Mouse (Mus musculus): ENCODE measurements around the gene Olfr985. TPM values are rescaled to one million over a fixed set of nuclear protein-coding genes. Genes with fewer than 3 reads are reported as not detected.

Gene Olfr985
- not detected for total RNA-seq (2021)

GRCm38 (mm10) chr9:40130084-40130483, at the start of gene Olfr985:
TSS of gene Olfr985 (minus strand) at chr9:40130184.
- intact Hi-C loops (cut with DNase I) = no loop called here
- DNase-seq (ENCODE audit: low spot score in 2 of 2) = no peak

GRCm38 (mm10) chr9:40177017-40177416, 47.0 kb upstream of the Olfr985 start:
- no peak for DNase-seq (ENCODE audit: low spot score in 2 of 2)

GRCm38 (mm10) chr9:40166446-40166845, 36.5 kb upstream of the Olfr985 start:
- peak in 1 of 2 experiments; percentile 4 for DNase-seq (ENCODE audit: low spot score in 2 of 2)
- intact Hi-C loops (cut with DNase I) = no loop called here

More at GRCm38 (mm10) chr9:40177017-40177416, 47.0 kb upstream of the Olfr985 start:
- intact Hi-C loops (cut with DNase I) = no loop called here

GRCm38 (mm10) chr9:40155118-40155644, 25.2 kb upstream of the Olfr985 start:
- DNase-seq (ENCODE audit: low spot score in 2 of 2) = no peak
- intact Hi-C loops (cut with DNase I) = no loop called here

GRCm38 (mm10) chr9:40141544-40141943, 11.6 kb upstream of the Olfr985 start:
- intact Hi-C loops (cut with DNase I) = no loop called here
- DNase-seq (ENCODE audit: low spot score in 2 of 2) = no peak

GRCm38 (mm10) chr9:40139484-40139883, 9.5 kb upstream of the Olfr985 start:
- intact Hi-C loops (cut with DNase I) = no loop called here
- DNase-seq (ENCODE audit: low spot score in 2 of 2) = no peak

- intact Hi-C loops (cut with DNase I) = no loop called here
- DNase-seq (ENCODE audit: low spot score in 2 of 2) = no peak
Measured at GRCm38 (mm10) chr9:40136987-40137688, 7.2 kb upstream of the Olfr985 start.

- intact Hi-C loops (cut with DNase I) = no loop called here
- DNase-seq (ENCODE audit: low spot score in 2 of 2) = no peak
Measured at GRCm38 (mm10) chr9:40130556-40130955, 572 bp upstream of the Olfr985 start.

- intact Hi-C loops (cut with DNase I) = loop anchor here (10.0 kb wide), 1 partner anchor 278 kb away; no protein-coding TSS in a partner anchor
- no peak for DNase-seq (ENCODE audit: low spot score in 2 of 2)
Measured at GRCm38 (mm10) chr9:40117287-40117659, 12.7 kb downstream of the Olfr985 start.

GRCm38 (mm10) chr9:40116645-40117286, 13.2 kb downstream of the Olfr985 start:
- intact Hi-C loops (cut with DNase I) = loop anchor here (10.0 kb wide), 1 partner anchor 278 kb away; no protein-coding TSS in a partner anchor
- peak; percentile 9 to 73 for DNase-seq (ENCODE audit: low spot score in 2 of 2)

- intact Hi-C loops (cut with DNase I) = loop anchor here (10.0 kb wide), 1 partner anchor 281 kb away; no protein-coding TSS in a partner anchor
- no peak for DNase-seq (ENCODE audit: low spot score in 2 of 2)
Measured at GRCm38 (mm10) chr9:40114106-40114505, 15.9 kb downstream of the Olfr985 start, which contains the start of gene Olfr984. TSS of gene Olfr984 (minus strand) at chr9:40114206.

GRCm38 (mm10) chr9:40094769-40095168, 35.2 kb downstream of the Olfr985 start:
- intact Hi-C loops (cut with DNase I) = no loop called here
- no peak for DNase-seq (ENCODE audit: low spot score in 2 of 2)

- DNase-seq (ENCODE audit: low spot score in 2 of 2) = no peak
- intact Hi-C loops (cut with DNase I) = no loop called here
Measured at GRCm38 (mm10) chr9:40093495-40093894, 36.5 kb downstream of the Olfr985 start, which contains the start of gene Olfr983. TSS of gene Olfr983 (minus strand) at chr9:40093595.

Other genes with a start within 250 kb of the Olfr985 start
- gene Olfr229, start 222.8 kb downstream of the Olfr985 start, total RNA-seq (2021) = not detected
- gene Olfr974, start 192.7 kb downstream of the Olfr985 start, total RNA-seq (2021) = not detected
- not detected for gene Olfr975, start 178.1 kb downstream of the Olfr985 start, total RNA-seq (2021)
- not detected for gene Olfr976, start 169.1 kb downstream of the Olfr985 start, total RNA-seq (2021)
- gene Olfr978, start 138.1 kb downstream of the Olfr985 start, total RNA-seq (2021) = not detected
- not detected for gene Olfr979, start 126.7 kb downstream of the Olfr985 start, total RNA-seq (2021)
- gene Olfr980, start 120.6 kb downstream of the Olfr985 start, total RNA-seq (2021) = not detected
- gene Olfr981, start 108.7 kb downstream of the Olfr985 start, total RNA-seq (2021) = not detected
- not detected for gene Olfr982, start 56.4 kb downstream of the Olfr985 start, total RNA-seq (2021)
- gene Olfr983, start 36.6 kb downstream of the Olfr985 start, total RNA-seq (2021) = not detected
- gene Olfr984, start 16.0 kb downstream of the Olfr985 start, total RNA-seq (2021) = not detected
- not detected for gene Tmem225, start 17.9 kb upstream of the Olfr985 start, total RNA-seq (2021)
- gene Olfr986, start 50.7 kb upstream of the Olfr985 start, total RNA-seq (2021) = not detected
- gene Zfp202, start 62.1 kb upstream of the Olfr985 start, total RNA-seq (2021) = 1 to 10 TPM; 3.4 to 3.5 TPM
- 100 to 1,000 TPM; 112 to 117 TPM for gene Scn3b, start 139.0 kb upstream of the Olfr985 start, total RNA-seq (2021)

Data from left cerebral cortex, postnatal 25 days (tissue).